19 mouse cellular contexts compared by ENCODE assay signal in the genomic region with DNA sequence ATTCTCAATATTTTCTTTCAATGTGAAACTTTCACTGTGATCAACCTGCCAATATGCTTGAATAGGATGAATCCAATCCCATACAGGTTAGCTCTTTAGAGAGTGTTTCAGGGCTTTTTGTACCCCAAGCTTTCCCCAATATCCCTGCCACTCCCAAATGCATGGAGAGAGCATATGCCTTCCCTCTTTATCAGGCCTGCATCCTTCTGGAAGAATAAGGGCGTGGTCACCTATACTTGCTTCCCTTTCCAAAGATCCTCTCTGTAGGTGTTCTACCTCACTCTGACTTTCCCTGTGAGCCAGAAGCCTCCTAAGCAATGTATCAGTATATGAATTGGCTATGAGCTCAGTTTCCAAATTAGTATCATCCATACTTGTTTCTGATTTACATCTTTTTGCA.
DNase-seq lines count a peak whose midpoint lies in the region; TF ChIP-seq lines count a peak whose summit lies in the region.
"Had no signal": no experiment of that assay in that cellular context is flagged by ENCODE, and none has a peak within 500 bp of the region (broad histone marks: within the 10 kb centered on the region; RNA-seq: fewer than 3 reads in every experiment).

No protein-coding gene starts in this region.

- H3K4me1 ChIP-seq in cerebellum, adult 2 months (ENCODE audit: control insufficient read depth, insufficient read depth, low read length) = peaks cover 8% of the 10 kb centered on the region; the same call in 1 of the 2 replicates
- H3K4me1 ChIP-seq: embryonic facial prominence, embryonic 10.5 days; forebrain, embryonic 13.5 days; heart, embryonic 12.5 days; intestine, embryonic 15.5 days had no signal

- H3K27me3 ChIP-seq in cerebellum, adult 2 months (ENCODE audit: control insufficient read depth, insufficient read depth, low read length) = no peaks in the 10 kb centered on the region
- H3K27me3 ChIP-seq: CH12.LX; forebrain, embryonic 13.5 days; heart, embryonic 12.5 days; intestine, embryonic 15.5 days; Patski had no signal

- peak; percentile 46 for DNase-seq in cerebellum, adult 11 months
- DNase-seq in cerebellum, adult 9-10 months = no peak
- peak; percentile 68 for DNase-seq in brain, adult 2 months (ENCODE audit: low read depth, low spot score)
- DNase-seq in cerebellum, adult 2 months = peak; percentile 65 to 77
- DNase-seq in cerebellum, postnatal 14 days = peak; percentile 24 to 71
- DNase-seq in urinary bladder, adult 2 months (ENCODE audit: low spot score) = no peak
- DNase-seq in B cell, adult 2 months = no peak
- DNase-seq: adrenal gland, adult 2 months; adrenal gland, postnatal 25 days; forebrain, postnatal 0 days; gastrocnemius, adult 2 months; gastrocnemius, postnatal 25 days; kidney, adult 2 months had no signal

- no peak for TF ChIP-seq POLR2A in cerebellum, adult 2 months (IDR thresholded peaks at IDR 0.05; ENCODE audit: borderline replicate concordance, insufficient read depth, low read length)

- WGBS in cerebellum, adult 2 months = 11% methylated on average over 1 of the region's 1 CpGs

- no peak overlapping the region for H3K4me3 ChIP-seq in cerebellum, adult 2 months (replicated peaks; ENCODE audit: insufficient read depth, low read depth, low read length)
- H3K4me3 ChIP-seq: embryonic facial prominence, embryonic 10.5 days; forebrain, embryonic 13.5 days; gastrocnemius, adult 2 months; heart, embryonic 12.5 days; intestine, embryonic 15.5 days had no signal

- peak overlapping the region; percentile 84 for H3K27ac ChIP-seq in cerebellum, adult 2 months (ENCODE audit: insufficient read depth, low read length)
- H3K27ac ChIP-seq: embryonic facial prominence, embryonic 10.5 days; forebrain, embryonic 13.5 days; gastrocnemius, adult 2 months; intestine, embryonic 15.5 days had no signal

- TF ChIP-seq CTCF in cerebellum, adult 2 months (IDR thresholded peaks at IDR 0.05; ENCODE audit: borderline replicate concordance, insufficient read depth, low read depth, low read length) = no peak

Comparison
In these comparisons a context has a peak if more than half of its experiments do, and no peak if none do; other contexts are left out.
1. DNase-seq: peak in cerebellum, adult 11 months (single experiment), brain, adult 2 months (single experiment), cerebellum, adult 2 months (2 of 2) and cerebellum, postnatal 14 days (2 of 2); none in cerebellum, adult 9-10 months (single experiment), urinary bladder, adult 2 months (single experiment) and B cell, adult 2 months (0 of 2).